Mouse (Mus musculus): ENCODE measurements around the gene Sc5d. TPM values are rescaled to one million over a fixed set of nuclear protein-coding genes. Genes with fewer than 3 reads are reported as not detected.
A peak's percentile ranks its signal among the peaks of the same experiment; 100 is the strongest.

The Sc5d gene
- polyA plus RNA-seq, 1 experiment from 2014 or later: 76.8 TPM

DNA sequence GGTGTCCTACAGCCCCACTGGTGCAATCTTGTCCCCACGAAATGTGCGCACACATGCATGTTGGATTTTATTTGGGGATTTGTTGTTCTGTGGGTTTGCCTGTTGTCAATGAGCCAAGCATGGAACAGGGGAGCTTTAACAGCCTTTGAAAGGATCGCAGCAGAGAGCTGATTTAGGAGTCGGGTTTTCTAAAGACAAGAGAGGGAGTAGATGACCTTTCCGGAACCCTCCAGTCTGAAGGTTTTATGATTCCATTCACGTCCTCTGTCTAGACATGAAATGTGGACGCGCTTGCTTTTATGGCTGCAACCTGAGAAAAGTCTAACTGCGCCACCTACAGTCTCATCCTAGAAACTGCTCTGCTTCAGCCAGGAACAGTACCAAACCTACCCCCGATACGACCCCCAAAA lies 23.5 kb downstream of the Sc5d start:
- Histone ChIP-seq H3K4me3 (replicated peaks; ENCODE audit: low read length) (no peak overlapping the region), H3K9ac (replicated peaks; ENCODE audit: low read depth, low read length) (0 out of 2 replicates have a peak overlapping the region, but pooled peaks have one; percentile 33), H3K36me3 (ENCODE audit: control insufficient read depth, insufficient read depth) (no peaks in the 10 kb centered on the region), H3K27ac (ENCODE audit: low read length) (peak overlapping the region; percentile 59), H3K27me3 (replicated peaks; ENCODE audit: control insufficient read depth, insufficient read depth, low read length) (no peaks in the 10 kb centered on the region), H3K9me3 (ENCODE audit: control insufficient read depth, low read length) (no peaks in the 10 kb centered on the region), H3K4me1 (replicated peaks; ENCODE audit: control insufficient read depth, insufficient read depth, low read length) (peaks cover 11% of the 10 kb centered on the region), H3K4me2 (ENCODE audit: low read length) (peak overlapping the region; percentile 44)
- WGBS: 13% methylated on average over 11 of the region's 11 CpGs
- ATAC-seq: peak; percentile 89

DNA sequence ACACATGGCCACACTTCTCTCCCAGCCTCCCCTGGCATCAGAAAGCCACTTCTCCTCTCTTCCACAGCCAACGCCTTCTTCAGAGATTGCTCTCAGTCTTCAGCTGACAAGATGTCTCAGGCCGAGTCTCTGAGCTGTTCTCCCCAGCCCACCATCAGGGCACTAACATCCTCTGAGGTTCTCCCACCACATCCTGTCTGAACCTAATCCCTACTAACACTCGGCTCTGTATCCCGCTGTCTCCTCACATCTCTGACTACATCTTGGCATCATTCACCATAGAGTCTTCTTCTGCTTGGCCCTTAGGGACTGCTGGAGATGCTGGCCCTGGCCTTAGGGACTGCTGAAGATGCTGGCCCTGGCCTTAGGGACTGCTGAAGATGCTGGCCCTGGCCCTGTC lies 25.2 kb downstream of the Sc5d start:
- Histone ChIP-seq H3K9me3 (ENCODE audit: control insufficient read depth, low read length) (no peaks in the 10 kb centered on the region), H3K4me3 (replicated peaks; ENCODE audit: low read length) (no peak overlapping the region), H3K27me3 (replicated peaks; ENCODE audit: control insufficient read depth, insufficient read depth, low read length) (no peaks in the 10 kb centered on the region), H3K9ac (replicated peaks; ENCODE audit: low read depth, low read length) (no peak overlapping the region), H3K4me2 (ENCODE audit: low read length) (no peak overlapping the region), H3K27ac (ENCODE audit: low read length) (no peak overlapping the region), H3K36me3 (ENCODE audit: control insufficient read depth, insufficient read depth) (no peaks in the 10 kb centered on the region), H3K4me1 (replicated peaks; ENCODE audit: control insufficient read depth, insufficient read depth, low read length) (peaks cover 11% of the 10 kb centered on the region)
- ATAC-seq: no peak
- WGBS: 94% methylated on average over 4 of the region's 4 CpGs

DNA sequence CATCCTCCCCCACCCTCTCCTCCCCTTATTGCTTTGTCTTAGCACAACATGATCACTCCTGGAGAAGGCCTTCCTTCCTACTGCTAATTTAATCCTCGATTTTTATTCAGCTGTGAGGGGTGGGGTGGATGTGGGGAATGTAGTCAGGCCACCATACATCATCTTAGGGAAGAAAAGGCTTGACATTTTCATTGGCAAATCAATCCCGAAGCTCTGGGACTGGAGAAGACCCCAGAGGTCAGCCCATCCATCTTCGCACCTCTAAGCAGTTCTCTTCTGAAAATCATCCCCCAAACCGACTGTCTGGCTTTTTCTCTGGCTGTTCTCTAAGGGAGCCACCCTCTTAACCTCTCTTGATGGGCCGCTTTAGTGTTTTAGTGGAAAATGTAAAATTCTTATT lies 32.9 kb downstream of the Sc5d start:
- Histone ChIP-seq H3K27me3 (replicated peaks; ENCODE audit: control insufficient read depth, insufficient read depth, low read length) (no peaks in the 10 kb centered on the region), H3K9me3 (ENCODE audit: control insufficient read depth, low read length) (no peaks in the 10 kb centered on the region), H3K27ac (ENCODE audit: low read length) (no peak overlapping the region), H3K4me2 (ENCODE audit: low read length) (no peak overlapping the region), H3K9ac (replicated peaks; ENCODE audit: low read depth, low read length) (no peak overlapping the region), H3K4me1 (replicated peaks; ENCODE audit: control insufficient read depth, insufficient read depth, low read length) (peaks cover 7% of the 10 kb centered on the region), H3K4me3 (replicated peaks; ENCODE audit: low read length) (no peak overlapping the region), H3K36me3 (ENCODE audit: control insufficient read depth, insufficient read depth) (no peaks in the 10 kb centered on the region)
- WGBS: 83% methylated on average over 5 of the region's 5 CpGs
- ATAC-seq: no peak

DNA sequence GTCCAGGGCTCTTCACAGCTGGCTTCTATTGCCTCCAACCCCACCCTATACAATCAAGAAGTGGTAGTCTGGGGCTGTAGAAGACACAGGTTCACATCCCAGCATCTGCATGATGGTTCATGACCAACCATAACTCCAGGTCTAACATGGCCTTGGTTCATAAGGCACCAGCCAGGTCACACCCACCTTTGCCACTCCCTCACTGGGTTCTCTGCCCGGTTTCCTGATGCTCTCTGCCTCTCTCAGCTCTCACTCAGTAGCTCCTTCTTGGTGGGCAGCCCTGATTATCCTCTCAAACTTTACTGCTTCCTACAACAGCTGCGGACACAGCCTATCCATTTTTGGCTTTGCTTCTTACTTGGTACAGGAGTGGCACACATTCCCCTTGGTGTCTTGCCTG lies 33.7 kb downstream of the Sc5d start:
- no peak overlapping the region for H3K9ac ChIP-seq (replicated peaks; ENCODE audit: low read depth, low read length)
- H3K4me2 ChIP-seq (ENCODE audit: low read length): no peak overlapping the region
- H3K36me3 ChIP-seq (ENCODE audit: control insufficient read depth, insufficient read depth): no peaks in the 10 kb centered on the region
- no peaks in the 10 kb centered on the region for H3K27me3 ChIP-seq (replicated peaks; ENCODE audit: control insufficient read depth, insufficient read depth, low read length)
- peaks cover 7% of the 10 kb centered on the region for H3K4me1 ChIP-seq (replicated peaks; ENCODE audit: control insufficient read depth, insufficient read depth, low read length)
- no peak overlapping the region for H3K27ac ChIP-seq (ENCODE audit: low read length)
- WGBS: 88% methylated on average over 2 of the region's 2 CpGs
- H3K9me3 ChIP-seq (ENCODE audit: control insufficient read depth, low read length): no peaks in the 10 kb centered on the region
- ATAC-seq: no peak
- no peak overlapping the region for H3K4me3 ChIP-seq (replicated peaks; ENCODE audit: low read length)

DNA sequence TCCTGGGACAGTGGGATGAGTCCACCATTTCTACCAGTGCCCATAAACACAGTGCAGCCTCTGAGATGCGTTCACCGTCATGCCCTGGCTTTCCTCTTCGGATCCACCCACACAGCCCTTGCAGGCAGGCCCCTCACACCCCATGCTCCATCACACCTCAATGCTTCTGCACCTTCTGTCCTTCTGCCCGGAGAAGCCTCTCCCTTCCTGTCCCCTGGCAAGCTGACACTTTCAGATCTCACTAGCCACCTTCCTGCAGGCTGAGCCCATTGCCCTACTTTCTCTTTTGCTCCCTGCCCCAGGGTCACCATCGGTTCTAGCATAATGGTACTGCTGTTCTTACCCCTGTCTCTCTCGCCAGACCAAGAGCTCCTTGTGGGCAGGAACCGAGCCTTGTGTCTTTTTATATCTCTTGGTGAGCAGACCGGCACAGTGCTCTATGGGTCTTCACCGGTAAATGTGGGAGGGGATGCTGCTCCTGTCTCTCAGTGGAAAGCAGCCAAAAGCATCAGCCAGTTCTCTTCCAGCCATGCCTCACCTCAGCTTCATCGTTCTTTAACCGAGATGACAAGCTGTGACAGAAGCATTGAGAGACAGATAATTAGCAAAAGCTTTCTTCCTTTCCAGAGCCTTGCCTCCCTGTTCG lies 34.5 kb downstream of the Sc5d start:
- H3K27me3 ChIP-seq (replicated peaks; ENCODE audit: control insufficient read depth, insufficient read depth, low read length): no peaks in the 10 kb centered on the region
- H3K9me3 ChIP-seq (ENCODE audit: control insufficient read depth, low read length): no peaks in the 10 kb centered on the region
- no peak overlapping the region for H3K4me3 ChIP-seq (replicated peaks; ENCODE audit: low read length)
- H3K4me1 ChIP-seq (replicated peaks; ENCODE audit: control insufficient read depth, insufficient read depth, low read length): peaks cover 7% of the 10 kb centered on the region
- H3K36me3 ChIP-seq (ENCODE audit: control insufficient read depth, insufficient read depth): no peaks in the 10 kb centered on the region
- no peak overlapping the region for H3K4me2 ChIP-seq (ENCODE audit: low read length)
- ATAC-seq: 0 out of 2 replicates have a peak, but pooled peaks have one; percentile 28
- H3K27ac ChIP-seq (ENCODE audit: low read length): peak overlapping the region; percentile 49; the same call in 1 of the 2 replicates
- H3K9ac ChIP-seq (replicated peaks; ENCODE audit: low read depth, low read length): no peak overlapping the region
- 57% methylated on average over 12 of the region's 12 CpGs for WGBS

DNA sequence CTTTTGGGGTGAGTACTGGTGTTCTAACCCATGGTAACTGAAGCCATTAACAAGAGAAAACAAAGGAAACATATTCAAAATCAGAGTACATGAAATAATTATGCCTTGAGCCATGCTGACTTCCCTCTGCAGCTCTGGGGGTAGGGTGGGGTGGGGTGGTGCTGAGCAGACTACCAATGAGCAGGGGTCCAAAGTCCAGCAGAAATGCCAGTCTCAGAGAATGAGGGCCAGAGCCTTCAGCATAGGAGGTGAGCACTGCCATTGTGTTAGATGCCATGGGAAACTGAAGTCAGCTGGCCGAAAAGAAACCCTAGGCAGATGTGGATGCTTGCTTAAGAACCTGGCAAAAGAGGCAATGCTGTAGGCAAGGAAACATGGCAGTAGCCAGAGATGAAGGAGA lies 36.3 kb downstream of the Sc5d start:
- Histone ChIP-seq H3K27me3 (replicated peaks; ENCODE audit: control insufficient read depth, insufficient read depth, low read length) (no peaks in the 10 kb centered on the region), H3K9ac (replicated peaks; ENCODE audit: low read depth, low read length) (no peak overlapping the region), H3K9me3 (ENCODE audit: control insufficient read depth, low read length) (no peaks in the 10 kb centered on the region), H3K4me3 (replicated peaks; ENCODE audit: low read length) (no peak overlapping the region), H3K4me2 (ENCODE audit: low read length) (no peak overlapping the region), H3K27ac (ENCODE audit: low read length) (no peak overlapping the region), H3K4me1 (replicated peaks; ENCODE audit: control insufficient read depth, insufficient read depth, low read length) (peaks cover 7% of the 10 kb centered on the region), H3K36me3 (ENCODE audit: control insufficient read depth, insufficient read depth) (no peaks in the 10 kb centered on the region)
- WGBS: 85% methylated on average over 1 of the region's 1 CpGs
- ATAC-seq: no peak

DNA sequence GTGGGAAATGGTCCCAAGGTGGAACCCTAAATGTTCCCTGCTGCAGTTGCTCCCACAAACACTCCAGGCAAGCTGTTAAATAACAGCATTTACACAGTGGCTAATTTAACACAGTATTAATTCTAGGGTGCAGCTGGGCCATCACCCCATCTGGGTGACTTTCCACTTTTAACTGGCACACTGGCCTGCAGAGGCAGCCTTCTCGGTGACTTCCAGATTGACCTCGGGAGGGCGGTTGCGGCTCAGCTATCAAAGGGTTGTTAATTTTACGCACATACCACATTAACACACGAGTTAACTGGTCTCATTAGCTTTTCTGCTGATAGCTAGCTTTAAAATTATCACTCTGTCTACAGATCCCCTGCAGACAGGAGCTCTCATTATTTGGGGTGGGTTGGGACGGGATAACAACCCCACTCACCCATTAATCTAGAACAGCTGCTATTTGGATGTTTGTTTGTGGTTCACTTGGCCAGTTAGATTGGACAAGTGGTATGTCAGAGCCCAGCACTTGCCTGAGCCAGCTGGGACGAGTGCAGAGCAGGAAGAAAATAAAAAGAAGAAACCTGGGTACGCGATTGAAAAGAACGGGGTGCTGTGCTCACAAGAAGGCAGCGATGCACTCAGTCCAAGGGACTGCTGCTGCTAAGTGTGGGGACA lies 44.9 kb downstream of the Sc5d start:
- Histone ChIP-seq H3K4me1 (replicated peaks; ENCODE audit: control insufficient read depth, insufficient read depth, low read length) (no peaks in the 10 kb centered on the region), H3K27me3 (replicated peaks; ENCODE audit: control insufficient read depth, insufficient read depth, low read length) (no peaks in the 10 kb centered on the region), H3K36me3 (ENCODE audit: control insufficient read depth, insufficient read depth) (no peaks in the 10 kb centered on the region), H3K4me3 (replicated peaks; ENCODE audit: low read length) (no peak overlapping the region), H3K9me3 (ENCODE audit: control insufficient read depth, low read length) (no peaks in the 10 kb centered on the region), H3K4me2 (ENCODE audit: low read length) (no peak overlapping the region), H3K9ac (replicated peaks; ENCODE audit: low read depth, low read length) (no peak overlapping the region), H3K27ac (ENCODE audit: low read length) (no peak overlapping the region)
- no peak for ATAC-seq
- 52% methylated on average over 12 of the region's 12 CpGs for WGBS

DNA sequence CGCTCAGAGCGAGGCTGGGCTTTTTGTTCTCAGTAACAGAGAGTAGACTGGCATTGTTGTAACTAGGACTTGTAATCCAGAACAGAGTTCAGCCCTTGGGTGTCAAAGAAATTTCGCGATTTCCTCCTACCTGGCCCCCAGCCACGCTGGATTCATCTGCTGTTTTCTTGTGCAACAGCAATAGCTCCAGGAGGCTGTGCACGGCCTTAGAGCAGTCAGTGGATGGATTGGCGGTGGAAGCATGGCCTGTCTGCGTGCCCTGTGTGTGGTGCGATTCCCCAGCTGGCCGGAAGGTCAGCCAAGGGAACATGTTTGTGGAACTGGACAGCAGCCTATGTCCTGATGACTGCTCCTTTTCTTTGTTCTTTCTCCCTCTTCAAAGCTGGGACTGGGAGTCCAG lies 46.4 kb downstream of the Sc5d start:
- H3K9me3 ChIP-seq (ENCODE audit: control insufficient read depth, low read length): no peaks in the 10 kb centered on the region
- H3K4me2 ChIP-seq (ENCODE audit: low read length): no peak overlapping the region
- no peaks in the 10 kb centered on the region for H3K4me1 ChIP-seq (replicated peaks; ENCODE audit: control insufficient read depth, insufficient read depth, low read length)
- H3K4me3 ChIP-seq (replicated peaks; ENCODE audit: low read length): no peak overlapping the region
- no peaks in the 10 kb centered on the region for H3K27me3 ChIP-seq (replicated peaks; ENCODE audit: control insufficient read depth, insufficient read depth, low read length)
- WGBS: 78% methylated on average over 10 of the region's 10 CpGs
- no peak overlapping the region for H3K9ac ChIP-seq (replicated peaks; ENCODE audit: low read depth, low read length)
- no peak for ATAC-seq
- no peak overlapping the region for H3K27ac ChIP-seq (ENCODE audit: low read length)
- H3K36me3 ChIP-seq (ENCODE audit: control insufficient read depth, insufficient read depth): no peaks in the 10 kb centered on the region

DNA sequence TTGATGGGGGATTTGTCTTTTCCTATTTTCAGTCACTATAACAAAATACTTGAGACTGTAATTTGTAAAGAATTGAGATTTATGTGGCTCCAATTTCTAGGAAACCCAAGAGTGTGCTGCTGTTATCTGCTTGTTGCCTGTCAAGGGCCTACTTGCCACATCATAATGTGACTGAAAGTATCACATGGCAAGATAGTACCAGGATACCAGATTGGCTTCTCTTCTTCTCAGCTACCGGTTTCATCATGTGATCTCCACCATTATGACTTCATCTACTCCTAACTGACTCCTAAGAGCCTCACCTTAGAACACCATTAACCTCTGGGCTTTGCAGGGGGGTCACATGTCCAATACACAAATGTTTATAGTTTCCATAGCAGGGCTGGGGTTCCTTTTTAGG lies 49.9 kb downstream of the Sc5d start:
- Histone ChIP-seq H3K27ac (ENCODE audit: low read length) (no peak overlapping the region), H3K9me3 (ENCODE audit: control insufficient read depth, low read length) (no peaks in the 10 kb centered on the region), H3K27me3 (replicated peaks; ENCODE audit: control insufficient read depth, insufficient read depth, low read length) (no peaks in the 10 kb centered on the region), H3K4me1 (replicated peaks; ENCODE audit: control insufficient read depth, insufficient read depth, low read length) (no peaks in the 10 kb centered on the region), H3K36me3 (ENCODE audit: control insufficient read depth, insufficient read depth) (no peaks in the 10 kb centered on the region), H3K9ac (replicated peaks; ENCODE audit: low read depth, low read length) (no peak overlapping the region), H3K4me2 (ENCODE audit: low read length) (no peak overlapping the region), H3K4me3 (replicated peaks; ENCODE audit: low read length) (no peak overlapping the region)
- ATAC-seq: no peak
- 86% methylated on average over 1 of the region's 1 CpGs for WGBS
